Mouse (Mus musculus): ENCODE measurements around the gene Fancl. TPM values are rescaled to one million over a fixed set of nuclear protein-coding genes. Genes with fewer than 3 reads are reported as not detected.
A peak's percentile ranks its signal among the peaks of the same experiment; 100 is the strongest.
"Not testable (repeated sequence)": the region's sequence is repeated elsewhere in the genome, so short reads cannot be mapped to it uniquely, and the experiment has no call there.

Fancl gene
- polyA plus RNA-seq (2016; fragmentation: Nextera tagmentation; extraction: Ambion mirVana), result 31.5 and 38.3 TPM in 2 replicates

GRCm38 (mm10) chr11:26385971-26386370 lies at the start of gene Fancl:
Gene Fancl, plus strand, starts transcription at chr11:26386135.
- 0 out of 2 replicates have a peak, but pooled peaks cover 3% of the 10 kb centered on the region for H3K36me3 ChIP-seq
- H3K9ac ChIP-seq (replicated peaks), result peak within 1 kb of the TSS; percentile 78
- no peak for ATAC-seq (ENCODE audit: insufficient number of reproducible peaks, insufficient read depth, low FRiP score, low TSS enrichment, low read depth)
- peaks cover 3% of the 10 kb centered on the region; the same call in 1 of the 2 replicates for H3K4me1 ChIP-seq (replicated peaks)
- H3K4me3 ChIP-seq (replicated peaks), result peak within 1 kb of the TSS; percentile 58
- 97% methylated on average over 2 of the region's 2 CpGs for WGBS
- H3K27me3 ChIP-seq, result no peaks in the 10 kb centered on the region
- H3K9me3 ChIP-seq, result no peaks in the 10 kb centered on the region
- H3K27ac ChIP-seq, result peak within 1 kb of the TSS; percentile 94
- peak within 1 kb of the TSS; percentile 57 for H3K4me2 ChIP-seq

GRCm38 (mm10) chr11:26336848-26337247 lies 49.1 kb upstream of the Fancl start:
- H3K4me1 ChIP-seq (replicated peaks), result no peaks in the 10 kb centered on the region
- no peak overlapping the region for H3K9ac ChIP-seq (replicated peaks)
- H3K9me3 ChIP-seq, result no peaks in the 10 kb centered on the region
- H3K27ac ChIP-seq, result no peak overlapping the region
- no peaks in the 10 kb centered on the region for H3K27me3 ChIP-seq
- H3K4me2 ChIP-seq, result no peak overlapping the region
- no peaks in the 10 kb centered on the region for H3K36me3 ChIP-seq
- H3K4me3 ChIP-seq (replicated peaks), result no peak overlapping the region
- WGBS, result 47% methylated on average over 3 of the region's 3 CpGs
- no peak for ATAC-seq (ENCODE audit: insufficient number of reproducible peaks, insufficient read depth, low FRiP score, low TSS enrichment, low read depth)

- H3K27me3 ChIP-seq; H3K4me2 ChIP-seq; H3K27ac ChIP-seq; H3K4me3 ChIP-seq (replicated peaks); ATAC-seq (ENCODE audit: insufficient number of reproducible peaks, insufficient read depth, low FRiP score, low TSS enrichment, low read depth); H3K9me3 ChIP-seq; H3K9ac ChIP-seq (replicated peaks); H3K36me3 ChIP-seq; H3K4me1 ChIP-seq (replicated peaks): not testable (repeated sequence)
- 83% methylated on average over 2 of the region's 2 CpGs for WGBS
These were observed 15.8 kb upstream of the Fancl start for GRCm38 (mm10) chr11:26370176-26370575.

DNA sequence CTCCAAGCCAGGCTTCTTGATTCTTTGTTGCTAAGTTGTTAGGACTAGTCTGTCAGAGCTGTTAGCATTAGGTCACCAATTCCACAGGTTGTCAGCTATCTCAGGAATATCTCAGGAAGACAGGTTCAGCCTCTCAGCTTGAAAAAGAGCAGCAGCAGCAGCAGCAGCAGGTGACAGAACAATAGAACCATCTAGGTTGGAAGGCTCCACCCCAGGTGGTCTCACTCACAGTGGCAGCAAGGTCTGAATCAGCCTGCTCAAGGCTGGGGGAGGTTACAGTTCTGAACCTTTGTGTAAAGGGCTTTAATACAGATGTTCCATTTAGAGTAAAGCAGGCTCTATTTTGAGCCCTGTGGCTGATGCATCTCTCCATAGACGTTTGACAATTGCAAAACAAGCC lies 14.0 kb upstream of the Fancl start:
- not testable (repeated sequence) for H3K4me2 ChIP-seq; H3K4me3 ChIP-seq (replicated peaks); ATAC-seq (ENCODE audit: insufficient number of reproducible peaks, insufficient read depth, low FRiP score, low TSS enrichment, low read depth); H3K27ac ChIP-seq; H3K9me3 ChIP-seq; H3K9ac ChIP-seq (replicated peaks); H3K36me3 ChIP-seq; H3K4me1 ChIP-seq (replicated peaks); H3K27me3 ChIP-seq
- WGBS, result 13% methylated on average over 1 of the region's 1 CpGs

- no peak overlapping the region for H3K4me3 ChIP-seq (replicated peaks)
- H3K27ac ChIP-seq, result no peak overlapping the region
- no peak overlapping the region for H3K4me2 ChIP-seq
- no peaks in the 10 kb centered on the region for H3K36me3 ChIP-seq
- H3K27me3 ChIP-seq, result no peaks in the 10 kb centered on the region
- H3K9ac ChIP-seq (replicated peaks), result no peak overlapping the region
- H3K4me1 ChIP-seq (replicated peaks), result no peaks in the 10 kb centered on the region
- ATAC-seq (ENCODE audit: insufficient number of reproducible peaks, insufficient read depth, low FRiP score, low TSS enrichment, low read depth), result no peak
- WGBS, result 82% methylated on average over 2 of the region's 2 CpGs
- H3K9me3 ChIP-seq, result no peaks in the 10 kb centered on the region
These were observed 11.8 kb upstream of the Fancl start for GRCm38 (mm10) chr11:26374132-26374531.

GRCm38 (mm10) chr11:26378074-26378473 lies 7.9 kb upstream of the Fancl start:
- WGBS, result 89% methylated on average over 2 of the region's 2 CpGs
- Histone ChIP-seq H3K36me3 (no peaks in the 10 kb centered on the region), H3K9me3 (no peaks in the 10 kb centered on the region), H3K27ac (no peak overlapping the region), H3K4me2 (no peak overlapping the region), H3K9ac (replicated peaks) (no peak overlapping the region), H3K4me3 (replicated peaks) (no peak overlapping the region), H3K27me3 (no peaks in the 10 kb centered on the region), H3K4me1 (replicated peaks) (no peaks in the 10 kb centered on the region)
- ATAC-seq (ENCODE audit: insufficient number of reproducible peaks, insufficient read depth, low FRiP score, low TSS enrichment, low read depth), result no peak

- Histone ChIP-seq H3K4me3 (replicated peaks) (no peak overlapping the region), H3K27me3 (no peaks in the 10 kb centered on the region), H3K9ac (replicated peaks) (no peak overlapping the region), H3K4me1 (replicated peaks) (no peaks in the 10 kb centered on the region), H3K9me3 (no peaks in the 10 kb centered on the region), H3K27ac (no peak overlapping the region), H3K36me3 (no peaks in the 10 kb centered on the region), H3K4me2 (no peak overlapping the region)
- WGBS, result 49% methylated on average over 6 of the region's 6 CpGs
- ATAC-seq (ENCODE audit: insufficient number of reproducible peaks, insufficient read depth, low FRiP score, low TSS enrichment, low read depth), result no peak
These were observed 4.4 kb upstream of the Fancl start for GRCm38 (mm10) chr11:26381499-26381898.

DNA sequence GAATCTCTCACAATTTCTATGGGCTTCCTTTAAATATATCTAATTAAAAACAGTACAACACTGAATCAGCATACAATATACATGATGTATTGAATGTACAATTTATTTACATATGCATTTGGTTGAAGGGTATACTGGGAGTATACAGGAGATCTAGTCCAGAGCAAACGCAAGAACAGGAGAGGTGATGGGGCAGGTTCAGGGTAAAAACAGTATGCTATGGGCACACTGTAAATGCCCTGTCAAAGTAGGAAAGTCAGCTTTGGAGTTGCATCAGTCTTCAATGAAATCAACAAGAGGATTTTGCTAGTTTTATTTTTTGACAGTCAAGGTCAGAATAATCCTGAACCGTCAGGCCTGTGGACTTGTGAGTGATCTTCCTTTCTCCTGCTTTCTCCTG lies 743 bp downstream of the Fancl start:
- peaks cover 3% of the 10 kb centered on the region; the same call in 1 of the 2 replicates for H3K4me1 ChIP-seq (replicated peaks)
- ATAC-seq (ENCODE audit: insufficient number of reproducible peaks, insufficient read depth, low FRiP score, low TSS enrichment, low read depth), result no peak
- peak overlapping the region; percentile 57 for H3K4me2 ChIP-seq
- H3K9me3 ChIP-seq, result no peaks in the 10 kb centered on the region
- peak overlapping the region; percentile 58 for H3K4me3 ChIP-seq (replicated peaks)
- 0 out of 2 replicates have a peak, but pooled peaks cover 3% of the 10 kb centered on the region for H3K36me3 ChIP-seq
- peak overlapping the region; percentile 78 for H3K9ac ChIP-seq (replicated peaks)
- 61% methylated on average over 2 of the region's 2 CpGs for WGBS
- peak overlapping the region; percentile 94 for H3K27ac ChIP-seq
- no peaks in the 10 kb centered on the region for H3K27me3 ChIP-seq

- peak overlapping the region; percentile 57 for H3K4me2 ChIP-seq
- H3K9ac ChIP-seq (replicated peaks), result peak overlapping the region; percentile 78
- no peaks in the 10 kb centered on the region for H3K27me3 ChIP-seq
- WGBS, result under 1% methylated on average over 42 of the region's 42 CpGs
- H3K4me3 ChIP-seq (replicated peaks), result peak overlapping the region; percentile 58
- peaks cover 3% of the 10 kb centered on the region; the same call in 1 of the 2 replicates for H3K4me1 ChIP-seq (replicated peaks)
- peak; percentile 100 for ATAC-seq (ENCODE audit: insufficient number of reproducible peaks, insufficient read depth, low FRiP score, low TSS enrichment, low read depth)
- H3K27ac ChIP-seq, result peak overlapping the region; percentile 94
- H3K9me3 ChIP-seq, result no peaks in the 10 kb centered on the region
- 0 out of 2 replicates have a peak, but pooled peaks cover 3% of the 10 kb centered on the region for H3K36me3 ChIP-seq
These were observed 1.2 kb downstream of the Fancl start for GRCm38 (mm10) chr11:26387087-26387611.

DNA sequence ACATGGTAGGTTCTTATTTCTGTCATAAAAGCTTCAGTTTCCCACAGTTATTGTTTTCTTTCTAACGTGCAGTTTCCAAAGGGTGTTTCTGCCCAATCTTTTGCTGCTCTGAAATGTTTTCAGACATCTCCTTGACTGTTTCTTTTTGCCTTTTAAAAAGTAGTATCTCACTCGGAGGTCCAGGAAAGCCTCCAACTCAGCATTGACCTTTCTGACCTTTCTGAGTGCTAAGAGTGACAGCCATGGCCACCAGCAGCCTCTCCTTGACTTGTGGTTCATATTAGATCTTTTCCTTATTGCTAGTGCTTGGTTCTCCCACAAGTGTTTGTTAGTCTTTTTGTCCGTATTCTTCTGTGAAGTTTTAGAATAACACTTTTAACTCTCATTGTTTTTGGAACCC lies 9.6 kb downstream of the Fancl start:
- Histone ChIP-seq H3K27ac (no peak overlapping the region), H3K27me3 (no peaks in the 10 kb centered on the region)
- no peak for ATAC-seq (ENCODE audit: insufficient number of reproducible peaks, insufficient read depth, low FRiP score, low TSS enrichment, low read depth)

DNA sequence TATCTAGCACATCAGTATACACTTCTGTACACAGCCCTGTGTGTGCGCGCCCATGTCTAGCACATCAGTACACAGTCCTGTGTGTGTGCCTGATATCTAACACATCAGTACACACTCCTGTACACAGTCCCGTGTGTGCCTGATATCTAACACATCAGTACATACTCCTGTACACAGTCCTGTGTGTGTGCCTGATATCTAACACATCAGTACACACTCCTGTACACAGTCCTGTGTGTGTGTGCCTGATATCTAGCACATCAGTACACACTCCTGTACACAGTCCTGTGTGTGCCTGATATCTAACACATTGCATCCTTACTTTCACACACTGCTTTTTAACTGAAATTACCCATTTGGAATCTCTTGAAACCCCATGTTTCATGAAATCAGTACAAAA lies 27.0 kb downstream of the Fancl start:
- no peak overlapping the region for H3K4me3 ChIP-seq (replicated peaks)
- H3K27ac ChIP-seq, result no peak overlapping the region
- H3K27me3 ChIP-seq, result no peaks in the 10 kb centered on the region
- 98% methylated on average over 3 of the region's 3 CpGs for WGBS
- H3K4me2 ChIP-seq, result no peak overlapping the region
- H3K9me3 ChIP-seq, result no peaks in the 10 kb centered on the region
- peaks cover 10% of the 10 kb centered on the region; the same call in 1 of the 2 replicates for H3K36me3 ChIP-seq
- no peak overlapping the region for H3K9ac ChIP-seq (replicated peaks)
- peaks cover 4% of the 10 kb centered on the region; the same call in 1 of the 2 replicates for H3K4me1 ChIP-seq (replicated peaks)
- no peak for ATAC-seq (ENCODE audit: insufficient number of reproducible peaks, insufficient read depth, low FRiP score, low TSS enrichment, low read depth)

More for the DNA sequence above, 9.6 kb downstream of the Fancl start:
- no peaks in the 10 kb centered on the region for H3K36me3 ChIP-seq
- H3K9ac ChIP-seq (replicated peaks), result no peak overlapping the region
- H3K9me3 ChIP-seq, result no peaks in the 10 kb centered on the region
- no peak overlapping the region for H3K4me2 ChIP-seq
- WGBS, result 44% methylated on average over 3 of the region's 3 CpGs
- H3K4me3 ChIP-seq (replicated peaks), result no peak overlapping the region
- H3K4me1 ChIP-seq (replicated peaks), result no peaks in the 10 kb centered on the region

DNA sequence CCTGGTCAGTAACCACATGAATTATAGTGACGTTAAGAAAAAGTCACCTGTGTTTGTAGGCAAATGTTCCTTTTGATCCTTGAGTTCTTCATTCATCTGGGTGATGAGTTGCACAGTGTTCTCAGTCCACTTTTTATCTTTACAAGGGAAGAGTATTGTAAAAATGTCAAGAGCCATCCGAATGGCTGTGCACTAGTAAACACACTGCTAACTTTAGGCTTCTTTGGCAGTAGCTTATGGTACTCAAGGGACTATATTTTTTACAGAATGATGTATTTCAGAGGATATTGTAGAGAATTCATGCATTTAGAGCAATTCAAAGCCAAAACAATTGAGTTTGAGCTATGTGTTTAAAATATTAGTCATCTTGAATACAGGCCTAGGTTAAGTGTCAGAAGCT lies 35.5 kb downstream of the Fancl start:
- no peak for ATAC-seq (ENCODE audit: insufficient number of reproducible peaks, insufficient read depth, low FRiP score, low TSS enrichment, low read depth)
- WGBS, result 42% methylated on average over 2 of the region's 2 CpGs
- H3K27ac ChIP-seq, result no peak overlapping the region
- H3K4me3 ChIP-seq (replicated peaks), result no peak overlapping the region
- H3K27me3 ChIP-seq, result no peaks in the 10 kb centered on the region
- no peaks in the 10 kb centered on the region for H3K9me3 ChIP-seq
- no peak overlapping the region for H3K9ac ChIP-seq (replicated peaks)
- H3K4me1 ChIP-seq (replicated peaks), result no peaks in the 10 kb centered on the region
- peaks cover 6% of the 10 kb centered on the region; the same call in 1 of the 2 replicates for H3K36me3 ChIP-seq
- no peak overlapping the region for H3K4me2 ChIP-seq

Measured in limb, embryonic 12.5 days (tissue).